Mouse (Mus musculus): ENCODE measurements around the gene Arf6. TPM values are rescaled to one million over a fixed set of nuclear protein-coding genes. Genes with fewer than 3 reads are reported as not detected.
A peak's percentile ranks its signal among the peaks of the same experiment; 100 is the strongest.

Arf6 gene
- 223 and 652 TPM in 2 replicates for polyA plus RNA-seq (2012; rRNA removed)

DNA sequence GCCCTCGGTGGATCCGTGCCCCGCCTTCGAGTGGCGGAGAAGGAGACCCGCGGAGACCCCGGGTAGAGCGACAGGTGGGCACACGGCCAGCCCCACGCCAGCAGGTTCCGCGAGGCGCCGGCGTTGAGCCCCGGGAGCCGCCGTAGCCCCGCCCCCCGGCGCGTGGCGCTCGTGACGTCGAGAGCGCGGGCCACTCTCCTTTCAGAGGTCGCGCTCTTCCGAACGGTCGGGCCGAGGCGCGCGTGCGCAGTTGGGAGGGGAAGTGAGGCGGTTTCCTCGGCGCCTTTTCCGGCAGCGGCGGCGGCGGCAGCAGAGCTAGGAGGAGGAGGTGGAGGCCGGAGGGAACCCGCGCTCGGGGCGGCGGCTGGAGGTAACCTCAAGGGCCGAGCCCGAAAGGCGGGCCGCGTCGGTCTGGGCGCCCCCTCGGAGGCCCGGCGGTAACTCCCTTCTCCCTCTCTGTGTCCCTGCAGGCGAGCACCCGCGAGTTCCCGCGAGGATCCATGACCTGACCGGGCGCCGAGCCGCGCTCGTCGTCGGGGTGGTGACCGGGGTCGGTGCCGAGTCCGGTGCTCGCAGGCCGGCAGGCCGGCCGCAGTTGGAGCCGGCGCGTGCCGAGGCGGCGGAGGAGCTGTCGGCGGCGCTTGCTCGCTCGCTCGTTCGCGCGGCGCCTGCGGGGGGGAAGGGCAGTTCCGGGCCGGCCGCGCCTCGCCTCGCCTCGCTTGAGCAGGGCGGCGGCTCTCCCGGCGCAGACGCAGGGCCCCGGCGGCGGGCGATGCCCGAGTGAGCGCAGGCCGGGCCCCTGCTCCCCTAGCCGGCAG is at the start of gene Arf6, which contains the start of gene Gm9887:
Gene Arf6 (plus strand): TSS at position 297 of the 818 bp plus-strand sequence.
Gene Gm9887 (minus strand): TSS at position 605 of the 818 bp plus-strand sequence.
- H3K27me3 ChIP-seq (ENCODE audit: control insufficient read depth, insufficient read depth, low read length) = no peaks in the 10 kb centered on the region
- peaks cover 19% of the 10 kb centered on the region for H3K36me3 ChIP-seq (ENCODE audit: control insufficient read depth, insufficient read depth, low read length)
- TF ChIP-seq POLR2A (IDR thresholded peaks at IDR 0.05; ENCODE audit: low read depth, low read length) = peak; percentile 98
- TF ChIP-seq CTCF (IDR thresholded peaks at IDR 0.05; ENCODE audit: extremely low read depth, insufficient read length, insufficient replicate concordance, low read depth, low read length) = no peak
- peaks cover 2% of the 10 kb centered on the region; the same call in 1 of the 2 replicates for H3K4me1 ChIP-seq (ENCODE audit: control insufficient read depth, insufficient read depth, insufficient read length, low read length)
- peak within 1 kb of the TSS; percentile 89 for H3K4me3 ChIP-seq (ENCODE audit: low read depth, low read length)
- under 1% methylated on average over 109 of the region's 121 CpGs for WGBS
- peak within 1 kb of the TSS; percentile 97 for H3K27ac ChIP-seq (ENCODE audit: insufficient read depth, low read depth, low read length)

GRCm38 (mm10) chr12:69331187-69331586 is 40.8 kb upstream of the Arf6 start:
- Histone ChIP-seq H3K36me3 (ENCODE audit: control insufficient read depth, insufficient read depth, low read length) (peaks cover 42% of the 10 kb centered on the region), H3K4me3 (ENCODE audit: low read depth, low read length) (no peak overlapping the region), H3K27me3 (ENCODE audit: control insufficient read depth, insufficient read depth, low read length) (no peaks in the 10 kb centered on the region), H3K4me1 (ENCODE audit: control insufficient read depth, insufficient read depth, insufficient read length, low read length) (no peaks in the 10 kb centered on the region), H3K27ac (ENCODE audit: insufficient read depth, low read depth, low read length) (no peak overlapping the region)
- TF ChIP-seq POLR2A (IDR thresholded peaks at IDR 0.05; ENCODE audit: low read depth, low read length) = no peak
- TF ChIP-seq CTCF (IDR thresholded peaks at IDR 0.05; ENCODE audit: extremely low read depth, insufficient read length, insufficient replicate concordance, low read depth, low read length) = no peak
- 88% methylated on average over 3 of the region's 3 CpGs for WGBS

DNA sequence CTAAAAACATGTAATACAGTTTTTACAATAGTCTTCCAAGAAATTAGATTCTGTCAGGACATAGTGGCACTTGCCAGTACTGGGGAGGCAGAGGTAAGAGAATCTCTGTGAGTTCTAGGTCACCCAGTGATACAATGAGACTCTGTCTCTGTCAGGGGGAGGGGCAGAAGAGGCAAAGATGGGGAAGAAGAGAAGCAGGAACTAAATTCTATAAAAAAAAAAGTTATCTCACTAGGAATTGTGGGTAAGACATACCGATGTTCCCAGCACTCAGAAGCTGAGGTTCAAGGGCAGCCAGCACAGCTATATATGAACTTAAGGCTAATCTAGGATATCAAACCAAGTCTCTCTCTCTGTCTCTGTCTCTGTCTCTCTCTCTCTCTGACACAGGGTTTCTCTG is 39.8 kb upstream of the Arf6 start:
- H3K27me3 ChIP-seq (ENCODE audit: control insufficient read depth, insufficient read depth, low read length) = no peaks in the 10 kb centered on the region
- no peak for TF ChIP-seq CTCF (IDR thresholded peaks at IDR 0.05; ENCODE audit: extremely low read depth, insufficient read length, insufficient replicate concordance, low read depth, low read length)
- no peak for TF ChIP-seq POLR2A (IDR thresholded peaks at IDR 0.05; ENCODE audit: low read depth, low read length)
- no peaks in the 10 kb centered on the region for H3K4me1 ChIP-seq (ENCODE audit: control insufficient read depth, insufficient read depth, insufficient read length, low read length)
- H3K27ac ChIP-seq (ENCODE audit: insufficient read depth, low read depth, low read length) = no peak overlapping the region
- WGBS = 45% methylated on average over 1 of the region's 1 CpGs
- peaks cover 42% of the 10 kb centered on the region for H3K36me3 ChIP-seq (ENCODE audit: control insufficient read depth, insufficient read depth, low read length)
- H3K4me3 ChIP-seq (ENCODE audit: low read depth, low read length) = no peak overlapping the region

GRCm38 (mm10) chr12:69333547-69333946 is 38.4 kb upstream of the Arf6 start:
- Histone ChIP-seq H3K36me3 (ENCODE audit: control insufficient read depth, insufficient read depth, low read length) (peaks cover 46% of the 10 kb centered on the region), H3K27ac (ENCODE audit: insufficient read depth, low read depth, low read length) (no peak overlapping the region)
- 80% methylated on average over 2 of the region's 2 CpGs for whole genome bisulfite sequencing

DNA sequence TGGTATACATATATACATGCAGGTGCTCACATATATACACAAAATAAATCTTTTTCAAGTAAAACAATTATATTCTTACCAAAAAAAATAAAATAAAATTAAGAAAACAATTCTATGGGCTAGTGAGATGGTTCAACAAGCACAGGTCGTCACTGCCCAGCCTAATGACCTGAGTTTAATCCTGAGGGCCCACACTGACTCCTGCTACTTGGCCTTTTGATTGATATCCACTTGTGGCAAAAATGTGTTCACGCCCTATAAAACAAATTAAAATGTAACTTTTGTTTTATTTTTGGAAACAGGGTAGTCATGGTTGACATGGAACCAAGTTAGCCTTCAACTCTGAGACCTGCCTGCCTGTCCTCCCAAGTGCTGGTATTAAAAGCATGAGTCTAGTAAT is 22.0 kb upstream of the Arf6 start:
- 82% methylated on average over 2 of the region's 2 CpGs for WGBS
- Histone ChIP-seq H3K27ac (ENCODE audit: insufficient read depth, low read depth, low read length) (no peak overlapping the region), H3K4me1 (ENCODE audit: control insufficient read depth, insufficient read depth, insufficient read length, low read length) (no peaks in the 10 kb centered on the region), H3K36me3 (ENCODE audit: control insufficient read depth, insufficient read depth, low read length) (peaks cover 54% of the 10 kb centered on the region), H3K4me3 (ENCODE audit: low read depth, low read length) (no peak overlapping the region), H3K27me3 (ENCODE audit: control insufficient read depth, insufficient read depth, low read length) (no peaks in the 10 kb centered on the region; the same call in 1 of the 2 replicates)
- TF ChIP-seq CTCF (IDR thresholded peaks at IDR 0.05; ENCODE audit: extremely low read depth, insufficient read length, insufficient replicate concordance, low read depth, low read length) = no peak
- no peak for TF ChIP-seq POLR2A (IDR thresholded peaks at IDR 0.05; ENCODE audit: low read depth, low read length)

More at GRCm38 (mm10) chr12:69333547-69333946, 38.4 kb upstream of the Arf6 start:
- no peak overlapping the region for H3K4me3 ChIP-seq (ENCODE audit: low read depth, low read length)
- H3K4me1 ChIP-seq (ENCODE audit: control insufficient read depth, insufficient read depth, insufficient read length, low read length) = no peaks in the 10 kb centered on the region
- TF ChIP-seq CTCF (IDR thresholded peaks at IDR 0.05; ENCODE audit: extremely low read depth, insufficient read length, insufficient replicate concordance, low read depth, low read length) (no peak), POLR2A (IDR thresholded peaks at IDR 0.05; ENCODE audit: low read depth, low read length) (no peak)
- H3K27me3 ChIP-seq (ENCODE audit: control insufficient read depth, insufficient read depth, low read length) = no peaks in the 10 kb centered on the region

DNA sequence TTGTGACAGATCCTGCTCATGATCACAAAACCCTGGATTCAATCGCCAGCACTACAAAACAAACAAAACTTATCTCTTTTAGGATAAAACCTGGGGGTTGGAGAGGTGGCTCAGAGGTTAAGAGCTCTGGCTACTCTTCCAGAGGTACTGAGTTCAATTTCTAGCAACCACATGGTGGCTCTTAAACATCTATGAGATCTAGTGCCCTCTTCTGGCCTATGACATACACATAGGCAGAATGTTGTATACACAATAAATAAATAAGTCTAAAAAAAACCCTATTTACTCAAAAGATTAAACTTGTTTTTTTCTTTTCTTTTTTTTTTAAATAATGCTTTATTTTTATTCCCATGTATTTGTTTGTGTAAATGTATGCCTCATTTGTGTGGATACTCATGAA is 20.3 kb upstream of the Arf6 start:
- Histone ChIP-seq H3K27me3 (ENCODE audit: control insufficient read depth, insufficient read depth, low read length) (no peaks in the 10 kb centered on the region; the same call in 1 of the 2 replicates), H3K36me3 (ENCODE audit: control insufficient read depth, insufficient read depth, low read length) (peaks cover 45% of the 10 kb centered on the region), H3K4me1 (ENCODE audit: control insufficient read depth, insufficient read depth, insufficient read length, low read length) (peaks cover 2% of the 10 kb centered on the region; the same call in 1 of the 2 replicates), H3K27ac (ENCODE audit: insufficient read depth, low read depth, low read length) (no peak overlapping the region), H3K4me3 (ENCODE audit: low read depth, low read length) (no peak overlapping the region)
- no peak for TF ChIP-seq CTCF (IDR thresholded peaks at IDR 0.05; ENCODE audit: extremely low read depth, insufficient read length, insufficient replicate concordance, low read depth, low read length)
- no peak for TF ChIP-seq POLR2A (IDR thresholded peaks at IDR 0.05; ENCODE audit: low read depth, low read length)
- WGBS = 78% methylated on average over 1 of the region's 1 CpGs
